Mouse (Mus musculus) liver, embryonic 14.5 days (tissue): ENCODE measurements around the gene Slc34a3.

Experiments
- CTCF ChIP-seq: IDR thresholded peaks from 2 replicates; pipeline ENCODE4 v1.5.1; 2016; ENCODE audit warnings: antibody characterized with exemption, low read depth, control low read depth
- EP300 ChIP-seq: IDR thresholded peaks from 2 replicates; pipeline ENCODE4 v1.6.1; 2016; ENCODE audit warnings: antibody characterized with exemption, low read depth

- TF ChIP-seq CTCF (no peak), EP300 (no peak)
These were observed 38.7 kb downstream of the Slc34a3 start for GRCm38 (mm10) chr2:25195211-25196156.
